Mouse (Mus musculus): ENCODE data around the gene Gm4969. TPM values are rescaled to one million over a fixed set of nuclear protein-coding genes. Genes with fewer than 3 reads are reported as not detected.
A peak's percentile ranks its signal among the peaks of the same experiment; 100 is the strongest.

Gene Gm4969
- total and polyA plus RNA-seq, 3 experiments: not detected

DNA sequence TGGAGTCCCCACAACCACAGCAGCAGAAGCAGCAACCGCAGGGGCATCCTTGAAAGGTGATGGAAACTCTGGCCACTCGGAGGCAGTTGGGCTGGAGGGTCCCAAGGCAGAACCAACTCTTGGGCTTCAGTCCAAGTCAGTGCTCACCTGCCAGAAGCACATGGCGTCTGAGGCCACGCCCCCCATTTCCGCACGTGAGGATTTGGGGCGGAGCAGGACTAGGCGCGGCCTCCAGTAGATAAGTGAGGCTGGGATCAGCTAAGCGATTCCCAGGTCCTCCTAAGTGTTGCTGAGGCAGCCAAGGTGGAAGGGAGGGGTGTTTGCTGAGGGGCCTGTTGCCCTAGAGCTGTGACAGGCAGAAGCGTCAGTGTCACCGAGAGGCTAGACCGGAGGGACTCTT is 46.8 kb upstream of the Gm4969 start (continued):
- TF ChIP-seq MAX (IDR thresholded peaks at IDR 0.05; ENCODE audit: low read length) (peak; percentile 92), TCF12 (IDR thresholded peaks at IDR 0.05; ENCODE audit: low read depth, low read length) (no peak)

DNA sequence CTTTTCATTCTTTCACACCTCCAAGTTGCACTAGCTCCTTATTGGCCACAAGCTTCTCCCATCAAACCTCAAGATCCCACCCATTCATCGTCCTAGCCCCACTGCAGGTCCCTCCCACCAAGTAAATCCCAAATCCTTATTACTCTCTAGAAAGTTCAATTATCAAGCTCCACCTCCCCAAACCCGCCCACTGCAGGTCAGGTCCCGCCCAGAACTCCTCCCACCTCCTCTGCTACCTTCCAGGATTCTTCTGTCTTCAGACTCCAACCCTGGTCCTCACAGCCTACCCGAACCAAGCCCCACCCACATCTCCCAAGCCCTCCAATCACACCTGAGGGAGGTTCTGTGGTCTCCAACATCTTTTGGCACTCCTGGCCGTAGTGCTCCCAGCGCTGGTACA is 46.0 kb upstream of the Gm4969 start:
- DNase-seq (ENCODE audit: low read depth, low spot score): peak; percentile 94
- Histone ChIP-seq H3K4me1 (ENCODE audit: control insufficient read depth in 1 of 2, insufficient read depth in 2 of 2, low read length in 2 of 2) (peaks cover 6 to 28% of the 10 kb centered on the region in 2 experiments; a peak in 3 of 4 replicates), H3K9ac (ENCODE audit: control insufficient read depth, low read depth, low read length, poor library complexity, severe bottlenecking) (no peak overlapping the region), H3K4me3 (ENCODE audit: control insufficient read depth in 1 of 2, insufficient read depth in 1 of 2, low read depth in 2 of 2, low read length in 2 of 2) (peak overlapping the region; percentile 24 to 34), H3K27ac (ENCODE audit: control insufficient read depth, low read depth, low read length) (no peak overlapping the region), H3K36me3 (ENCODE audit: control insufficient read depth in 1 of 2, insufficient read depth in 2 of 2, low read length in 2 of 2) (peaks cover 0 to 7% of the 10 kb centered on the region in 2 experiments; a peak in 2 of 4 replicates), H3K9me3 (replicated peaks; ENCODE audit: insufficient read depth, low read length) (no peaks in the 10 kb centered on the region), H3K79me2 (ENCODE audit: control insufficient read depth, insufficient read depth, low read length, poor library complexity) (no peaks in the 10 kb centered on the region), H3K27me3 (ENCODE audit: control insufficient read depth in 1 of 2, insufficient read depth in 2 of 2, low read length in 2 of 2) (no peaks in the 10 kb centered on the region)
- TF ChIP-seq GATA1 (IDR thresholded peaks at IDR 0.05; ENCODE audit: low read depth, low read length): no peak
- 0 out of 2 replicates have a peak, but pooled peaks have one; percentile 35 for TF ChIP-seq MAX (IDR thresholded peaks at IDR 0.05; ENCODE audit: low read length)
- no peak for TF ChIP-seq CTCF (IDR thresholded peaks at IDR 0.05 in 2 of 3, conservative IDR thresholded peaks at IDR 0.05 in 1 of 3; ENCODE audit: control insufficient read depth in 1 of 3, insufficient read depth in 1 of 3, low read depth in 2 of 3, low read length in 3 of 3, poor library complexity in 1 of 3, severe bottlenecking in 1 of 3)
- TF ChIP-seq SIN3A (IDR thresholded peaks at IDR 0.05; ENCODE audit: low read length): 0 out of 2 replicates have a peak, but pooled peaks have one; percentile 10

DNA sequence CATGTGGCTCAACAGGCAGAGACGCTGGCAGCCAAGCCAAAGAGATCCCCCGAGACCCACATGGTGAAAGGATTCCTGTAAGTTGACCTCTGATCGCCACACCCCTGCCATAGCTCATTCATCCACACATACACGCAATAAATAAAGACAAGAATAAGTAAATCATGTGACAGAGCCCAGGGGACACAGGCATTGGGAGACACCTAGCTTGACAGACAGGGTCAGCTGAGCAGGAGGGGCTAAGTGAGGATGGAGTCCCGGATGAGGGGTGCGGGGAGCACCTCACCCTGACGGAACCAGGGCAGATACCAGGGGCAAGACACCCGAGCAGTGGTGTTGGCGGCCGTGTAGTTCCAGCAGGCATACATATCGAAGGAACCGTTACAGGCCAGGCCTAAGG is 45.6 kb upstream of the Gm4969 start:
- Histone ChIP-seq H3K36me3 (ENCODE audit: control insufficient read depth in 1 of 2, insufficient read depth in 2 of 2, low read length in 2 of 2) (peaks cover 0 to 7% of the 10 kb centered on the region in 2 experiments; a peak in 2 of 4 replicates), H3K4me1 (ENCODE audit: control insufficient read depth in 1 of 2, insufficient read depth in 2 of 2, low read length in 2 of 2) (peaks cover 6 to 28% of the 10 kb centered on the region in 2 experiments; a peak in 3 of 4 replicates), H3K9ac (ENCODE audit: control insufficient read depth, low read depth, low read length, poor library complexity, severe bottlenecking) (peak overlapping the region; percentile 37), H3K79me2 (ENCODE audit: control insufficient read depth, insufficient read depth, low read length, poor library complexity) (no peaks in the 10 kb centered on the region), H3K9me3 (replicated peaks; ENCODE audit: insufficient read depth, low read length) (no peaks in the 10 kb centered on the region), H3K4me3 (ENCODE audit: control insufficient read depth in 1 of 2, insufficient read depth in 1 of 2, low read depth in 2 of 2, low read length in 2 of 2) (peak overlapping the region; percentile 9 to 34), H3K27ac (ENCODE audit: control insufficient read depth, low read depth, low read length) (no peak overlapping the region), H3K27me3 (ENCODE audit: control insufficient read depth in 1 of 2, insufficient read depth in 2 of 2, low read length in 2 of 2) (no peaks in the 10 kb centered on the region)
- TF ChIP-seq MAX (IDR thresholded peaks at IDR 0.05; ENCODE audit: low read length): no peak; the same call in 1 of the 2 replicates
- TF ChIP-seq USF1 (IDR thresholded peaks at IDR 0.05; ENCODE audit: low read depth, low read length): peak; percentile 46; the same call in 1 of the 2 replicates
- DNase-seq (ENCODE audit: low read depth, low spot score): no peak

DNA sequence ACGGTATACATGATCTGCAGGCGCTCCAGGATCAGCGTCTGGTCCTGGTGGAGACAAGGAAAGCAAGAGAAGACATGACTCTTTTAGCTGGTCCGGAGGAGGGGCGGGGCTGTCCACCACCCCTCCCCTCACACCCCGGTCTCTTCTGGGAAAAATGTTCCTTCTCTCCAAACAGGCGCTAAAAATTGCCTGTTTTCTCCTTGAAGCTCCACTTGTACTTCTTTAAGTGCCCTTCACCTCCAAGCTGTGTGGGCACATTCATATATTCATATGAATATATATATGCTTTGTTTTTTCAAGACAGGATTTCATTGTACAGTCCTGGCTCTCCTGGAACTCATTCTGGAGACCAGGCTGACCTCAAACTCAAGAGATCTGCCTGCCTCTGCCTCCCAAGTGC is 44.8 kb upstream of the Gm4969 start:
- Histone ChIP-seq H3K27me3 (ENCODE audit: control insufficient read depth in 1 of 2, insufficient read depth in 2 of 2, low read length in 2 of 2) (no peaks in the 10 kb centered on the region), H3K4me1 (ENCODE audit: control insufficient read depth in 1 of 2, insufficient read depth in 2 of 2, low read length in 2 of 2) (peaks cover 6 to 28% of the 10 kb centered on the region in 2 experiments; a peak in 3 of 4 replicates), H3K27ac (ENCODE audit: control insufficient read depth, low read depth, low read length) (no peak overlapping the region)

More for the DNA sequence above, 44.8 kb upstream of the Gm4969 start:
- H3K79me2 ChIP-seq (ENCODE audit: control insufficient read depth, insufficient read depth, low read length, poor library complexity): no peaks in the 10 kb centered on the region
- no peaks in the 10 kb centered on the region for H3K9me3 ChIP-seq (replicated peaks; ENCODE audit: insufficient read depth, low read length)
- no peak for TF ChIP-seq USF2 (IDR thresholded peaks at IDR 0.05; ENCODE audit: borderline replicate concordance in 1 of 2, insufficient read depth in 1 of 2, low read depth in 1 of 2, low read length in 2 of 2)
- no peak for TF ChIP-seq TAL1 (IDR thresholded peaks at IDR 0.05; ENCODE audit: low read length)
- TF ChIP-seq ZKSCAN1 (IDR thresholded peaks at IDR 0.05; ENCODE audit: low read depth, low read length): no peak
- no peak for TF ChIP-seq POLR2A (IDR thresholded peaks at IDR 0.05; ENCODE audit: control insufficient read depth in 1 of 2, insufficient read depth in 1 of 2, low read depth in 1 of 2, low read length in 2 of 2, poor library complexity in 1 of 2)
- no peak for TF ChIP-seq RAD21 (IDR thresholded peaks at IDR 0.05; ENCODE audit: low read depth, low read length)
- TF ChIP-seq NRF1 (IDR thresholded peaks at IDR 0.05; ENCODE audit: insufficient read depth, low read depth, low read length, poor library complexity, severe bottlenecking): no peak
- TF ChIP-seq MAFK (IDR thresholded peaks at IDR 0.05; ENCODE audit: borderline replicate concordance, low read depth, low read length): no peak
- TF ChIP-seq EP300 (IDR thresholded peaks at IDR 0.05; ENCODE audit: low read depth in 1 of 2, low read length in 2 of 2): no peak
- no peak for TF ChIP-seq TBP (IDR thresholded peaks at IDR 0.05; ENCODE audit: low read depth, low read length)
- no peak for TF ChIP-seq SIN3A (IDR thresholded peaks at IDR 0.05; ENCODE audit: low read length)
- TF ChIP-seq BHLHE40 (IDR thresholded peaks at IDR 0.05; ENCODE audit: borderline replicate concordance, low read depth, low read length): no peak
- no peak for TF ChIP-seq RCOR1 (IDR thresholded peaks at IDR 0.05; ENCODE audit: low read depth, low read length)
- TF ChIP-seq TCF12 (IDR thresholded peaks at IDR 0.05; ENCODE audit: low read depth, low read length): no peak
- no peak for TF ChIP-seq CHD1 (IDR thresholded peaks at IDR 0.05; ENCODE audit: low read depth, low read length)
- TF ChIP-seq MXI1 (IDR thresholded peaks at IDR 0.05; ENCODE audit: low read depth, low read length): no peak
- no peak for TF ChIP-seq MAX (IDR thresholded peaks at IDR 0.05; ENCODE audit: low read length)
- TF ChIP-seq MEF2A (IDR thresholded peaks at IDR 0.05; ENCODE audit: extremely low read depth, insufficient replicate concordance, low read depth, low read length, poor library complexity, severe bottlenecking): no peak
- TF ChIP-seq POLR2AphosphoS2 (IDR thresholded peaks at IDR 0.05; ENCODE audit: low read length): no peak
- peaks cover 0 to 7% of the 10 kb centered on the region in 2 experiments; a peak in 2 of 4 replicates for H3K36me3 ChIP-seq (ENCODE audit: control insufficient read depth in 1 of 2, insufficient read depth in 2 of 2, low read length in 2 of 2)
- H3K4me3 ChIP-seq (ENCODE audit: control insufficient read depth in 1 of 2, insufficient read depth in 1 of 2, low read depth in 2 of 2, low read length in 2 of 2): no peak overlapping the region
- no peak overlapping the region for H3K9ac ChIP-seq (ENCODE audit: control insufficient read depth, low read depth, low read length, poor library complexity, severe bottlenecking)
- no peak for DNase-seq (ENCODE audit: low read depth, low spot score)
